Mouse (Mus musculus): ENCODE measurements around the gene Tns1. TPM values are rescaled to one million over a fixed set of nuclear protein-coding genes. Genes with fewer than 3 reads are reported as not detected.

Gene Tns1
- polyA plus RNA-seq, 1 experiment from 2014 or later: 65.4 TPM

DNA sequence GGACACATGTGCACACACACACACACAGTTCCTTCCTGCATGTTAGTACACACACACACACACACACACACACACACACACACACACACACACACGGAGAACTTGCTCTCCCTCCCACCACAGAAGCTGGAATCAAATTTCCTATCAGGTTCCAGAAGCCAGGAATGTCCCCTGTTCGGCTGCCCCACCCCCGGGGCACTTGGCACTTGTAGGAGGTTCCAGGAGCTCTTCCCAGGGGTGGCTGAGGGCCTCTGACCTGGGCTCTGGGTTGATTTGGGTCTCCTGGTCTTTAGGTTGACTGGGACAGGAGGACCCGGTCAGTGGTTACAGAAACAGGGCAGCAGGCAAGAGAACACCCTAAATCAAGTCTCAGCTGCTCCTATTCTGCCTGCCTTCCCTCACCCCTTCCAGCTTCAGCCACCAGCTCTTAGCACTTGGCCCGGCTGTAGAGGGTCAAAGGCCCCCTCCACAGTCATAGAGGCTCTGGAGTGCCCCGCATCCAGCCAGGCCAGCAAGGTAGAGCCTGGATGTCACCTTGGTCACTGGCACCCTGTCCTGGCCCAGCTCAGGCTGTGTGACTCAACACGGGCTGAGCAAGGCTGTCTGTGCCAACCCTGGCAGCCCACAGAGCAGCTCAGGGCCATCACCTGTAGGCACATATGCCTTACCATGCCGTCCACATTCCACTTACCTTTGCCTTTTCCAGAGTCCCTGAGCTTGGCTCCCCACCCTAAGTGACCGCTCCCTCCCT, 55.0 kb downstream of the Tns1 start:
- no peaks in the 10 kb centered on the region for H3K9me3 ChIP-seq (replicated peaks; ENCODE audit: low read length)
- H3K4me3 ChIP-seq (replicated peaks; ENCODE audit: low read depth, low read length): peak overlapping the region; percentile 42
- no peaks in the 10 kb centered on the region for H3K27me3 ChIP-seq (ENCODE audit: insufficient read depth, low read length)
- H3K4me1 ChIP-seq (replicated peaks; ENCODE audit: insufficient read depth, low read length): peaks cover 25% of the 10 kb centered on the region
- ATAC-seq (replicated peaks; ENCODE audit: low FRiP score, low read depth) (peak; percentile 66), DNase-seq (ENCODE audit: low spot score) (peak; percentile 85)
- peak overlapping the region; percentile 87 for H3K27ac ChIP-seq
- 32% methylated on average over 9 of the region's 9 CpGs for WGBS
- H3K4me2 ChIP-seq (ENCODE audit: low read length): peak overlapping the region; percentile 74
- H3K36me3 ChIP-seq (ENCODE audit: insufficient read depth, low read length): no peaks in the 10 kb centered on the region
- no peak for TF ChIP-seq CTCF (IDR thresholded peaks at IDR 0.05; ENCODE audit: low read depth)
- H3K9ac ChIP-seq (ENCODE audit: low read depth, low read length): peak overlapping the region; percentile 68; the same call in 1 of the 2 replicates

DNA sequence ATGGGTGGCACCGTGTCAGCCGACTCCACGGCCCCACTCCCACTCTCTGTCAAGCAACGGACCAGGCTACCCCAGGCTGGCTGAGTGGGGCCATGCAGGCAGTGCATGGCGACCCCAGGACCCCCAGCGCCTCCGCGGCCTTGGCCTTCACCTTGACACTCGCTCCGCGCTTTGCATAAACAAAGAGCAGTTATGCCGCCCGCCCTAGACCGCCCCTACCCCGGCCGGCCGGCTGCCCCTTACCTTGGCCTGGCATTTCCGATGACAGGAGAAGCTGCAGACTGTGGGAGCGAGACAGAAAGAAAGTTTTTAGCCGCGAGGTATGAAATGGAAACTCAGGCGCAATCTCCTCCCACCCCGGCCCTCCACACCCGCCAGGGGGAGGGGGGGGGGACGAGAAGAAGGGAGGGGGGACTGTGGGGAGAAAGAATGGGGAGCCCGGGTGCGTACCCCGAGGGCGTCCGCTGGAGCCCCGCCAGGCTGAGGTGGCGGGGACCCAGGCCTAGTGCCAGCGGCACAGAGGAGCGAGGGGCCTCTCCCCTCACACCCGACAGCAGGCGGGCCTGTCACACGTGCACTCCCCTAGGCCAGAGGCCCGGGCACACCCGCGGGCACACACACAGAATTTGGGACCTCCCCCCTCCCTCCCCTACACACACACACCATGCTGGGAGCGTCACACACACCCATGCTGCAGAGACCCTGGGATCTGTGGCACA, 55.7 kb downstream of the Tns1 start:
- H3K27me3 ChIP-seq (ENCODE audit: insufficient read depth, low read length): no peaks in the 10 kb centered on the region
- peak overlapping the region; percentile 74 for H3K4me2 ChIP-seq (ENCODE audit: low read length)
- DNase-seq (ENCODE audit: low spot score): peak; percentile 49
- H3K9me3 ChIP-seq (replicated peaks; ENCODE audit: low read length): no peaks in the 10 kb centered on the region
- H3K9ac ChIP-seq (ENCODE audit: low read depth, low read length): peak overlapping the region; percentile 68
- H3K4me3 ChIP-seq (replicated peaks; ENCODE audit: low read depth, low read length): peak overlapping the region; percentile 42
- H3K27ac ChIP-seq: peak overlapping the region; percentile 87
- WGBS: 3% methylated on average over 41 of the region's 41 CpGs
- ATAC-seq (replicated peaks; ENCODE audit: low FRiP score, low read depth): peak; percentile 59
- no peaks in the 10 kb centered on the region for H3K36me3 ChIP-seq (ENCODE audit: insufficient read depth, low read length)
- peaks cover 25% of the 10 kb centered on the region for H3K4me1 ChIP-seq (replicated peaks; ENCODE audit: insufficient read depth, low read length)
- no peak for TF ChIP-seq CTCF (IDR thresholded peaks at IDR 0.05; ENCODE audit: low read depth)

DNA sequence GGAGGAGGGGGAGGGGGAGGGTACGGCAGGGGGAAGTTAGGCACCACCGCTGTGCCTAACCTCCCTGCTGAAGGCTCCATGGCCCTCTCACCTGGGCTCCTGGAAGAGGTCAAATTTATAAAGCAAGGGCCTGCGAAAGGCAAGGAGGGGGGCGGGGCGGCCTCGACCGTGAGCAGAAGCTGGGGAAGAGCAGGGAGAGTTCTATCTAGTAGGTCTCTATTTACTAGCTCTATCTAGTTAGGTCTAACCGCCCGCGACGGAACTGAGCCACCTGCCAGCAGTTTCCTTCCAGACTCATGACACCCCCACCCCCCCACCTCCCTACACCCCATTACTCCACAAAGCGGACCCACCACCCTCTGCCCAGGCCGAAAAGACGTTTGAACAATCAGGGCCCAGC, 56.4 kb downstream of the Tns1 start:
- 22% methylated on average over 14 of the region's 14 CpGs for WGBS
- Histone ChIP-seq H3K9ac (ENCODE audit: low read depth, low read length) (peak overlapping the region; percentile 68; the same call in 1 of the 2 replicates), H3K27ac (peak overlapping the region; percentile 87; the same call in 1 of the 2 replicates), H3K4me2 (ENCODE audit: low read length) (peak overlapping the region; percentile 74), H3K9me3 (replicated peaks; ENCODE audit: low read length) (no peaks in the 10 kb centered on the region), H3K4me3 (replicated peaks; ENCODE audit: low read depth, low read length) (peak overlapping the region; percentile 42), H3K36me3 (ENCODE audit: insufficient read depth, low read length) (no peaks in the 10 kb centered on the region), H3K4me1 (replicated peaks; ENCODE audit: insufficient read depth, low read length) (peaks cover 25% of the 10 kb centered on the region), H3K27me3 (ENCODE audit: insufficient read depth, low read length) (no peaks in the 10 kb centered on the region)
- no peak for DNase-seq (ENCODE audit: low spot score)
- no peak for TF ChIP-seq CTCF (IDR thresholded peaks at IDR 0.05; ENCODE audit: low read depth)
- ATAC-seq (replicated peaks; ENCODE audit: low FRiP score, low read depth): no peak

DNA sequence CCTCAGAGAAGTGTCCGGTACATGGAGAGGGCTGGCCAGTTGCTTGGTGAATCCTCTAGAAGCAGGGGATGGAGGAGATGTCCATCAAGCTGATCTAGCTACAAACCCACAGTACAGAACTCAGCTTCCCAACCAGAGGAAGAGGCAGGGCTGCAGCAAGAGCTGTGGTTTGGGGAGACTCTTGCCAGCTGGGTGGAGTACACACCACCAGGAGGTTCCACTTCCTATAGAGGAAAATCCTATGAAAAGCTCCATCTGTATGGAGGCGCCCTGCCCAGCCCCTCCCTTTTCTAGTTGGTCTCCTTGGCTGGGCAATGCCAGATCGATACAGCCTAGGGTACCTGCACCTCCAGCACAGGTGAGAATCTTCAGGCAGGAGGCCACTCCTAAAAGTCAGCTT, 57.7 kb downstream of the Tns1 start:
- no peak overlapping the region for H3K4me2 ChIP-seq (ENCODE audit: low read length)
- no peak overlapping the region for H3K27ac ChIP-seq
- no peaks in the 10 kb centered on the region for H3K36me3 ChIP-seq (ENCODE audit: insufficient read depth, low read length)
- no peak overlapping the region for H3K9ac ChIP-seq (ENCODE audit: low read depth, low read length)
- no peaks in the 10 kb centered on the region for H3K9me3 ChIP-seq (replicated peaks; ENCODE audit: low read length)
- no peaks in the 10 kb centered on the region for H3K27me3 ChIP-seq (ENCODE audit: insufficient read depth, low read length)
- ATAC-seq (replicated peaks; ENCODE audit: low FRiP score, low read depth): no peak
- no peak overlapping the region for H3K4me3 ChIP-seq (replicated peaks; ENCODE audit: low read depth, low read length)
- peaks cover 25% of the 10 kb centered on the region for H3K4me1 ChIP-seq (replicated peaks; ENCODE audit: insufficient read depth, low read length)
- WGBS: 91% methylated on average over 3 of the region's 3 CpGs
- TF ChIP-seq CTCF (IDR thresholded peaks at IDR 0.05; ENCODE audit: low read depth): no peak
- no peak for DNase-seq (ENCODE audit: low spot score)

DNA sequence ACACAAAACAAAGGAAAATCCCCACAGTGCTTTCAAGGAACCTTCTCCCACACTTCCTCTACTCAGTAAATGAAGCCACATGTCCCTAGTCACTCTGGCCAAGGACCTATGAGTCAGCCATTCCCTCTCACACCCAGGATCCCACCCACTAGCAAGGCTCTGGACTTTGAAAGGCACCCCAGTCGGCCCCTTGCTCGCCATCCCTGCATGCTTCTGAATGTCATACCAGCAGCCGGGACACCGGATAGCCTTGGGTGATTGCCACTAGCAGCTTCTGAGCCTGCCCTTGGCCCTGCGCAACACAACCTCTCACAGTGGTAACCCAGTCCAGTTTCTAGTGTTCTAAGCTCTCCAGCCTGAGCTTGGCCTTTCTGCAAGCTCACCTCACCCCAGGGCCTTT, 58.2 kb downstream of the Tns1 start:
- no peaks in the 10 kb centered on the region for H3K36me3 ChIP-seq (ENCODE audit: insufficient read depth, low read length)
- H3K9me3 ChIP-seq (replicated peaks; ENCODE audit: low read length): no peaks in the 10 kb centered on the region
- no peak overlapping the region for H3K4me2 ChIP-seq (ENCODE audit: low read length)
- TF ChIP-seq CTCF (IDR thresholded peaks at IDR 0.05; ENCODE audit: low read depth): no peak
- 83% methylated on average over 5 of the region's 5 CpGs for WGBS
- ATAC-seq (replicated peaks; ENCODE audit: low FRiP score, low read depth) (no peak), DNase-seq (ENCODE audit: low spot score) (no peak)
- H3K27ac ChIP-seq: no peak overlapping the region
- H3K27me3 ChIP-seq (ENCODE audit: insufficient read depth, low read length): no peaks in the 10 kb centered on the region
- H3K9ac ChIP-seq (ENCODE audit: low read depth, low read length): no peak overlapping the region
- H3K4me1 ChIP-seq (replicated peaks; ENCODE audit: insufficient read depth, low read length): peaks cover 25% of the 10 kb centered on the region
- no peak overlapping the region for H3K4me3 ChIP-seq (replicated peaks; ENCODE audit: low read depth, low read length)

DNA sequence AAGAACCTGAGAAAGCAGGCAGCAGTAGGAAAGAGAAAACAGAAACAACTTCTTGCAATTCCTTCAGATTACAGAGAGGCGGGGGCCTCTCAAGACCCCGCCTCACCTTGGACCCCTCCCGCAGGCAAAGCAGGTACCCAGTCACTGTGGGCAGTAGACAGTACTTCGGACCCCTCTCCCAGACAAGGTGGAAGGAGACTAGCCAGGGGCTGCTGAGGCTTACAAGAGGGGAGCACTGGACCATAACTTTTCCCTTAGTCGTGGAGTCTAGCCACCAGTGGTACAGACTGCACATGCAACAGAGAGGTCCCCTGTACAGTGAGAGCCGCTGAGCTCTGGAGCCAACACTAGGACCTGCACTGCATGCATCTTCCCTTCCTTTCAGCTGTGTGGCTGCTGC, 64.2 kb downstream of the Tns1 start:
- no peak for TF ChIP-seq CTCF (IDR thresholded peaks at IDR 0.05; ENCODE audit: low read depth)
- DNase-seq (ENCODE audit: low spot score): no peak
- Histone ChIP-seq H3K4me1 (replicated peaks; ENCODE audit: insufficient read depth, low read length) (peaks cover 27% of the 10 kb centered on the region), H3K9ac (ENCODE audit: low read depth, low read length) (no peak overlapping the region), H3K27ac (peak overlapping the region; percentile 77), H3K9me3 (replicated peaks; ENCODE audit: low read length) (no peaks in the 10 kb centered on the region), H3K27me3 (ENCODE audit: insufficient read depth, low read length) (no peaks in the 10 kb centered on the region), H3K4me3 (replicated peaks; ENCODE audit: low read depth, low read length) (no peak overlapping the region), H3K36me3 (ENCODE audit: insufficient read depth, low read length) (no peaks in the 10 kb centered on the region), H3K4me2 (ENCODE audit: low read length) (no peak overlapping the region)
- ATAC-seq (replicated peaks; ENCODE audit: low FRiP score, low read depth): peak; percentile 73; the same call in 1 of the 2 replicates
- 39% methylated on average over 6 of the region's 6 CpGs for WGBS

Measured in kidney, postnatal 0 days (tissue).